Mouse (Mus musculus): Measurements from ENCODE around the gene Bco1. TPM values are rescaled to one million over a fixed set of nuclear protein-coding genes. Genes with fewer than 3 reads are reported as not detected.

Bco1 gene
- total RNA-seq, 2 experiments from 2014 or later: 0.22 TPM; not detected in 1

GRCm38 (mm10) chr8:117182746-117183145 lies 87.1 kb downstream of the Bco1 start:
- intact Hi-C loops (cut with DNase I): no loop called here
- DNase-seq: no peak

Other genes with a start within 250 kb of the Bco1 start
- 1 to 10 TPM; 7.7 to 9.8 TPM for gene Cmc2, start 174.4 kb upstream of the Bco1 start, total RNA-seq (2021)
- gene Cenpn, start 174.1 kb upstream of the Bco1 start, total RNA-seq (2021): 1 to 10 TPM; 3.8 to 4.7 TPM
- gene Atmin, start 152.5 kb upstream of the Bco1 start, total RNA-seq (2021): 10 to 100 TPM; 27.7 to 30.1 TPM
- gene 1700030J22Rik, start 116.9 kb upstream of the Bco1 start, total RNA-seq (2021): 10 to 100 TPM; 11.9 to 13.3 TPM
- 10 to 100 TPM; 34.8 to 39.4 TPM for gene Gcsh, start 102.3 kb upstream of the Bco1 start, total RNA-seq (2021)
- gene Pkd1l2, start 13.4 kb upstream of the Bco1 start, total RNA-seq (2021): not detected
- 10 to 100 TPM; 30.6 to 34.4 TPM for gene Gan, start 62.3 kb downstream of the Bco1 start, total RNA-seq (2021)
- gene Cmip, start 161.2 kb downstream of the Bco1 start, total RNA-seq (2021): 100 to 1,000 TPM; 351 to 377 TPM

Measured in left cerebral cortex, postnatal 4 days (tissue).